Mouse (Mus musculus): ENCODE results near the gene Sh2d3c.

- TF ChIP-seq TCF12 (IDR thresholded peaks at IDR 0.05; ENCODE audit: insufficient read depth, poor library complexity, severe bottlenecking) (no peak), POLR2AphosphoS2 (IDR thresholded peaks at IDR 0.05; ENCODE audit: insufficient read length, low read depth) (no peak), POLR2A (IDR thresholded peaks at IDR 0.05; ENCODE audit: insufficient read length, low read depth) (no peak), REST (IDR thresholded peaks at IDR 0.05; ENCODE audit: insufficient read depth, insufficient read length) (no peak), E2F4 (IDR thresholded peaks at IDR 0.05; ENCODE audit: insufficient read depth) (no peak), CEBPB (IDR thresholded peaks at IDR 0.05; ENCODE audit: insufficient read depth, poor library complexity, severe bottlenecking) (no peak), MYOD1 (IDR thresholded peaks at IDR 0.05; ENCODE audit: control insufficient read depth in 1 of 3, insufficient read length in 2 of 3, low read depth in 2 of 3) (no peak)
Measured at GRCm38 (mm10) chr2:32686640-32687039, 34.2 kb upstream of the Sh2d3c start.

Measured in myocyte (in vitro differentiated cells).